Mouse (Mus musculus) hindbrain, postnatal 0 days (tissue): ENCODE measurements at regions not wholly inside any gene's neighbourhood (a gene's known extent, or its start where the extent isn't known, plus 50 kb on each side); places are given as distances from the start of the nearest gene placed in this dataset.

Experiments
- ATAC-seq: fragments of 200-750 bp; cut with Nextera tagmentation; 2 replicates; pipeline ENCODE4 v1.8.0; 2017; ENCODE audit warnings: mild to moderate bottlenecking, moderate TSS enrichment, moderate library complexity
- DNase-seq: peaks from one replicate; pipeline ENCODE4 v3.0.0-alpha.2; 2015; ENCODE audit warnings: low spot score
- H3K27ac ChIP-seq: fragments of 300-500 bp; sonication (generic); 2 replicates; pipeline ENCODE4 v1.5.1; 2014; ENCODE audit warnings: mild to moderate bottlenecking
- H3K27me3 ChIP-seq: fragments of 300-500 bp; sonication (generic); 2 replicates; pipeline ENCODE4 v1.6.1; 2014; ENCODE audit warnings: low read length, mixed read lengths; ENCODE audit not compliant: insufficient read depth
- H3K36me3 ChIP-seq: fragments of 300-500 bp; sonication (generic); 2 replicates; pipeline ENCODE4 v1.6.1; 2014; ENCODE audit warnings: low read length, mixed read lengths; ENCODE audit not compliant: insufficient read depth
- H3K4me1 ChIP-seq: fragments of 300-500 bp; sonication (generic); 2 replicates; pipeline ENCODE4 v1.6.1; 2014; ENCODE audit warnings: antibody characterized with exemption, low read length, mixed read lengths; ENCODE audit not compliant: insufficient read depth
- H3K4me2 ChIP-seq: fragments of 300-500 bp; sonication (generic); 2 replicates; pipeline ENCODE4 v1.6.1; 2014; ENCODE audit warnings: low read depth, mild to moderate bottlenecking, low read length, moderate library complexity, mixed read lengths
- H3K4me3 ChIP-seq: fragments of 300-500 bp; sonication (generic); 2 replicates; pipeline ENCODE4 v1.5.1; 2014; ENCODE audit warnings: low read length
- H3K9ac ChIP-seq: fragments of 300-500 bp; sonication (generic); replicated peaks from 2 replicates; pipeline ENCODE4 v1.6.1; 2014; ENCODE audit warnings: mild to moderate bottlenecking, low read length, moderate library complexity, mixed read lengths
- H3K9me3 ChIP-seq: fragments of 300-500 bp; sonication (generic); 2 replicates; pipeline ENCODE4 v1.6.1; 2016; ENCODE audit warnings: low read length, mixed read lengths
- CTCF ChIP-seq: IDR thresholded peaks from 2 replicates; pipeline ENCODE4 v1.5.1; 2016; ENCODE audit warnings: antibody characterized with exemption, control low read depth, low read depth
- WGBS: fragments of 180-500 bp; shearing (Covaris S2); extraction: QIAGEN DNeasy Blood & Tissue Kit; methylation state at CpG from one replicate; pipeline ENCODE4 v1.1.7; 2014; 5-methylcytosine and 5-hydroxymethylcytosine counted together

- peak; percentile 83 for ATAC-seq
- TF ChIP-seq CTCF: no peak
These were observed 304.4 kb upstream of the Arglu1 start for GRCm38 (mm10) chr8:8994596-8995189.

DNA sequence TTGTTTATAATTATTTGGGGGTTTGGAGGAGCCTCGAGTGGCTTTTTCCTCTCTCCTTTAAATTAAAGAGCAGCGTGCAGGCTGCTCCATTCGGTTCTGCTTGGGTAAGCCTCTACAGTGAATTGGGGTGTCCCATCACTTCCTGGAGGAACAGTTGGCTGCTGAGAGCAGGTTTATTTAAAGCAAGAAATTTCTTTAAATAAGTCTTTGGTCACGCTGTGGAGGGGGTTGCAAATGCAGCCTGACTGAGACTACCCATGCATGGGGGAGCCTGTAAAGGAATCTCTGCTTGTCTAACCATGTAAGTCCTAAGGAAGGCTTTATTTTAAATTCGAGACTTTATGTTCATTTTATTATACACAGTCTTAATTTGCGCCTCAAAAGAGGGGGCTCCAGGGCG is 303.7 kb upstream of the Arglu1 start:
- Histone ChIP-seq H3K27ac (peak overlapping the region; percentile 62; the same call in 1 of the 2 replicates), H3K4me2 (peak overlapping the region; percentile 63), H3K36me3 (no peaks in the 10 kb centered on the region), H3K4me1 (peaks cover 6% of the 10 kb centered on the region; the same call in 1 of the 2 replicates), H3K9ac (no peak overlapping the region), H3K9me3 (no peaks in the 10 kb centered on the region), H3K27me3 (no peaks in the 10 kb centered on the region), H3K4me3 (peak overlapping the region; percentile 32; the same call in 1 of the 2 replicates)
- no peak for TF ChIP-seq CTCF
- DNase-seq (peak; percentile 16), ATAC-seq (no peak)
- 9% methylated on average over 7 of the region's 7 CpGs for WGBS

More at GRCm38 (mm10) chr8:8994596-8995189, 304.4 kb upstream of the Arglu1 start:
- H3K9ac ChIP-seq: peak overlapping the region; percentile 51
- peak overlapping the region; percentile 62 for H3K27ac ChIP-seq
- no peaks in the 10 kb centered on the region for H3K27me3 ChIP-seq
- H3K9me3 ChIP-seq: no peaks in the 10 kb centered on the region
- peak overlapping the region; percentile 63 for H3K4me2 ChIP-seq
- no peaks in the 10 kb centered on the region for H3K36me3 ChIP-seq
- under 1% methylated on average over 17 of the region's 17 CpGs for WGBS
- peaks cover 6% of the 10 kb centered on the region; the same call in 1 of the 2 replicates for H3K4me1 ChIP-seq
- DNase-seq: peak; percentile 60
- H3K4me3 ChIP-seq: peak overlapping the region; percentile 32

DNA sequence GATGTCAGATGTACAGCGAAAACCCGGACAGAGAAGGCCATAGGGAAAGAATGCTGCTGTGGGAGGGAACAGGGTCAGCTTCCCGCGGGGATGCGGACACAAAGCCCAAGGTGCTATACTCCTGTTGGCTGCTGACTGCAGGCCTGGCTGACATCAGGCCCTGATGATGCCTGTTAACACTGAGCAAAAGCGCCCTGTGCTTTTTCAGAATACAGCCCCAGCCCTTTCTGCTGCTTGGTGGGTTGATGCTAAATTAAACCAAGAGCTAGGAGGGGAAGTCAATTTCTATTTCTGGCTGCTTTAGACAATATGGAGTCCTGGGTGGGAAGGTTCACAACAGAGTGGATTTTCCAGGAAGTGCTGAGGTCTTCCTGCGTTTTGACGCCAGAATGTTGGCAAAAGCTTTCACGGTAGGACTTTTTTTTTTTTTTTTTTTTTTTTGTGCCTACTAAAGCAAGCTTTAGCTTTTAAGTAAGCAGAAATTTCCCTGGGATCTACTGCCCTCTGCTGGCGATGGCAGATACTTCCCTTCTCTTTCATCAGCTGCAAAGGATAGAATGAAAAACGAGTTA is 302.2 kb upstream of the Arglu1 start:
- Histone ChIP-seq H3K27ac (peak overlapping the region; percentile 60; the same call in 1 of the 2 replicates), H3K4me3 (no peak overlapping the region), H3K36me3 (no peaks in the 10 kb centered on the region), H3K9ac (no peak overlapping the region), H3K9me3 (no peaks in the 10 kb centered on the region), H3K4me1 (peaks cover 6% of the 10 kb centered on the region; the same call in 1 of the 2 replicates), H3K4me2 (peak overlapping the region; percentile 30), H3K27me3 (no peaks in the 10 kb centered on the region)
- ATAC-seq (peak; percentile 17; the same call in 1 of the 2 replicates), DNase-seq (peak; percentile 93)
- 6% methylated on average over 11 of the region's 11 CpGs for WGBS
- peak; percentile 79 for TF ChIP-seq CTCF

GRCm38 (mm10) chr8:8991026-8991425 is 300.7 kb upstream of the Arglu1 start:
- DNase-seq: no peak
- H3K4me3 ChIP-seq: no peak overlapping the region
- no peak for TF ChIP-seq CTCF
- WGBS: 73% methylated on average over 8 of the region's 8 CpGs
- H3K9ac ChIP-seq: no peak overlapping the region
- H3K4me1 ChIP-seq: peaks cover 6% of the 10 kb centered on the region; the same call in 1 of the 2 replicates
- H3K27ac ChIP-seq: no peak overlapping the region
- no peaks in the 10 kb centered on the region for H3K36me3 ChIP-seq
- H3K9me3 ChIP-seq: no peaks in the 10 kb centered on the region
- H3K4me2 ChIP-seq: no peak overlapping the region
- no peaks in the 10 kb centered on the region for H3K27me3 ChIP-seq
- ATAC-seq: no peak

DNA sequence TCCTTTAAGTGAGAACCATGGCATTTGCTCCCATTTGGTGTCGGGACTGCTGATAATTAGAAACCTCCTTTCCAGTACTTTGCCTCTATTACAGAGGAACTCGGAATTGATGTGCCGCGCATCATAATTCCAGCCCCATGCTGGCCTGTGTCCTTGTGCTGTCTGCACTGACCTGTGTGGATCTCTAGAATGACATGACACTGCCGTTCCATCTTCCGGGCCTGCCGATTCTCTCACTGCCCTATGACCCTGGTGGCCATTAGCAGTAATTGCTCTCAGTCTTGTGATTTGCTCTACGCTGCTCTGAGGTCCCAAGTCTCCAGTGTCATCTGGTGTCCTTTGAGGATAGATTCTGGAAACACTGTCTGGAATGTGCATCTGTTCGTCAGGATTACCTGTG is 295.7 kb upstream of the Arglu1 start:
- Histone ChIP-seq H3K9me3 (no peaks in the 10 kb centered on the region), H3K4me2 (no peak overlapping the region), H3K4me1 (peaks cover 7% of the 10 kb centered on the region), H3K4me3 (no peak overlapping the region), H3K9ac (no peak overlapping the region), H3K27ac (no peak overlapping the region), H3K27me3 (no peaks in the 10 kb centered on the region), H3K36me3 (no peaks in the 10 kb centered on the region)
- no peak for DNase-seq
- no peak for ATAC-seq
- TF ChIP-seq CTCF: peak; percentile 43; the same call in 1 of the 2 replicates
- 75% methylated on average over 9 of the region's 9 CpGs for WGBS

DNA sequence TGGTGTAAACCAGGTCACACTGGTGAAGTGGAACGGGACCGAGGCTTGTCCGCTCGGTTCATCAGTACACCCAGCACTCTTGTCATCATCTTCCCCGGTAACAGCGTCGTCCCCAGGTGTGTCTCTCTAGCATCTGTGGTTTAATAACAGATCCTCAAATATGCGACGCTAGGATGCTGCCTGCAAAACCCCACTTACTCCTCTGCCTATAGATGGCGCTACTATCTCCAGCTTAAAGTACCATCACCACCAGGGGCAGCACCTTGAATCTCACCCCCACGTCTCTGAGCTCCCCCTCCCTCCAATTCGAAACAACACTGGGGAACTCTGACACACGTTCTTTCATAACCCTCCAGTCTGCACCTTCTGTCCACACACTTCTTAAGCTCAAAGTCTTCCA is 295.1 kb upstream of the Arglu1 start:
- H3K9ac ChIP-seq: no peak overlapping the region
- no peaks in the 10 kb centered on the region for H3K36me3 ChIP-seq
- H3K27ac ChIP-seq: no peak overlapping the region
- no peak overlapping the region for H3K4me3 ChIP-seq
- 81% methylated on average over 13 of the region's 13 CpGs for WGBS
- H3K4me1 ChIP-seq: peaks cover 7% of the 10 kb centered on the region
- no peaks in the 10 kb centered on the region for H3K27me3 ChIP-seq
- no peaks in the 10 kb centered on the region for H3K9me3 ChIP-seq
- TF ChIP-seq CTCF: peak; percentile 51
- no peak overlapping the region for H3K4me2 ChIP-seq
- DNase-seq (no peak), ATAC-seq (no peak)

- H3K27ac ChIP-seq: no peak overlapping the region
- DNase-seq: no peak
- no peak overlapping the region for H3K4me3 ChIP-seq
- no peak for TF ChIP-seq CTCF
- WGBS: 24% methylated on average over 11 of the region's 11 CpGs
- no peaks in the 10 kb centered on the region for H3K36me3 ChIP-seq
- no peaks in the 10 kb centered on the region for H3K9me3 ChIP-seq
- peaks cover 7% of the 10 kb centered on the region for H3K4me1 ChIP-seq
- no peak overlapping the region for H3K9ac ChIP-seq
- H3K27me3 ChIP-seq: no peaks in the 10 kb centered on the region
- peak; percentile 42; the same call in 1 of the 2 replicates for ATAC-seq
- peak overlapping the region; percentile 23; the same call in 1 of the 2 replicates for H3K4me2 ChIP-seq
These were observed 294.5 kb upstream of the Arglu1 start for GRCm38 (mm10) chr8:8984829-8985251.
